Mouse (Mus musculus) urinary bladder, postnatal 4 days (tissue): ENCODE data around the gene Rptor.
A peak's percentile ranks its signal among the peaks of the same experiment; 100 is the strongest.

ENCODE experiments used
- DNase-seq, 2 experiments: peaks; one replicate each; pipeline ENCODE4 v3.0.0; 2021 to 2022; ENCODE audit warnings: low spot score in 2 of 2

Gene Rptor

GRCm38 (mm10) chr11:119933819-119934583 is 331.3 kb downstream of the Rptor start:
- no peak for DNase-seq

GRCm38 (mm10) chr11:119934773-119935172 is 332.1 kb downstream of the Rptor start:
- no peak for DNase-seq

- peak; percentile 56 to 72 for DNase-seq
These were observed 332.8 kb downstream of the Rptor start for GRCm38 (mm10) chr11:119935457-119935856.

- DNase-seq = no peak
These were observed 333.8 kb downstream of the Rptor start for GRCm38 (mm10) chr11:119936456-119936855.

GRCm38 (mm10) chr11:119937216-119937615 is 334.5 kb downstream of the Rptor start:
- no peak for DNase-seq

- DNase-seq = no peak
These were observed 335.2 kb downstream of the Rptor start for GRCm38 (mm10) chr11:119937772-119938502.

GRCm38 (mm10) chr11:119939073-119939710 is 336.5 kb downstream of the Rptor start:
- no peak for DNase-seq

GRCm38 (mm10) chr11:119939711-119940106 is 337.0 kb downstream of the Rptor start:
- DNase-seq = no peak

GRCm38 (mm10) chr11:119940142-119940541 is 337.4 kb downstream of the Rptor start:
- DNase-seq = no peak

GRCm38 (mm10) chr11:119941794-119942193 is 339.1 kb downstream of the Rptor start:
- DNase-seq = no peak

GRCm38 (mm10) chr11:119942201-119942726 is 339.6 kb downstream of the Rptor start:
- peak in 1 of 2 experiments; percentile 64 for DNase-seq

GRCm38 (mm10) chr11:119942727-119943427 is 340.2 kb downstream of the Rptor start, which contains the start of gene Baiap2:
Baiap2 (plus strand) TSS chr11:119942763.
- DNase-seq = peak; percentile 99 to 100

- DNase-seq = no peak
These were observed 340.8 kb downstream of the Rptor start for GRCm38 (mm10) chr11:119943428-119943988.

GRCm38 (mm10) chr11:119945343-119945742 is 342.6 kb downstream of the Rptor start:
- DNase-seq = no peak

GRCm38 (mm10) chr11:119947426-119947825 is 344.7 kb downstream of the Rptor start:
- no peak for DNase-seq

GRCm38 (mm10) chr11:119947897-119948296 is 345.2 kb downstream of the Rptor start:
- DNase-seq = no peak

- no peak for DNase-seq
These were observed 345.6 kb downstream of the Rptor start for GRCm38 (mm10) chr11:119948305-119948704.

- DNase-seq = no peak
These were observed 346.1 kb downstream of the Rptor start for GRCm38 (mm10) chr11:119948803-119949202.
